Mouse (Mus musculus) MEL (cell line): ENCODE results near the gene Slc16a8.

Experiments used
- BHLHE40 ChIP-seq: IDR thresholded peaks from 2 replicates; pipeline ENCODE4 v1.6.1; 2012; ENCODE audit warnings: low read depth, mild to moderate bottlenecking, inconsistent platforms, low read length, improper control_type of control experiment, borderline replicate concordance
- CTCF ChIP-seq, 3 experiments: IDR thresholded peaks in 2 of 3; conservative IDR thresholded peaks in 1 of 3; 2 replicates each; pipeline ENCODE4 v1.5.1; 2011 to 2012; ENCODE audit warnings: low read length in 3 of 3, low read depth in 2 of 3, mild to moderate bottlenecking in 2 of 3, improper control_type of control experiment in 1 of 3, inconsistent platforms in 1 of 3, mixed read lengths in 1 of 3, moderate library complexity in 1 of 3; ENCODE audit not compliant: control insufficient read depth in 1 of 3, insufficient read depth in 1 of 3, poor library complexity in 1 of 3, severe bottlenecking in 1 of 3
- MAFK ChIP-seq: IDR thresholded peaks from 2 replicates; pipeline ENCODE4 v1.6.1; 2011; ENCODE audit warnings: low read depth, mild to moderate bottlenecking, low read length, improper control_type of control experiment, borderline replicate concordance
- NRF1 ChIP-seq: IDR thresholded peaks from 2 replicates; pipeline ENCODE4 v1.6.1; 2014; ENCODE audit warnings: low read depth, mild to moderate bottlenecking, inconsistent platforms, low read length, improper control_type of control experiment, moderate library complexity; ENCODE audit not compliant: poor library complexity, insufficient read depth, severe bottlenecking
- POLR2A ChIP-seq, 2 experiments: IDR thresholded peaks; 2 replicates each; pipeline ENCODE4 v1.6.1; 2011 to 2012; ENCODE audit warnings: low read length in 2 of 2, mild to moderate bottlenecking in 2 of 2, control low read depth in 1 of 2, improper control_type of control experiment in 1 of 2, low read depth in 1 of 2, moderate library complexity in 1 of 2; ENCODE audit not compliant: control insufficient read depth in 1 of 2, insufficient read depth in 1 of 2, poor library complexity in 1 of 2
- TCF12 ChIP-seq: IDR thresholded peaks from 2 replicates; pipeline ENCODE4 v1.6.1; 2014; ENCODE audit warnings: low read depth, mild to moderate bottlenecking, inconsistent platforms, low read length, improper control_type of control experiment, moderate library complexity
- ZMIZ1 ChIP-seq: IDR thresholded peaks from 2 replicates; pipeline ENCODE4 v1.6.1; 2012; ENCODE audit warnings: low read depth, mild to moderate bottlenecking, inconsistent platforms, low read length, improper control_type of control experiment, moderate library complexity

DNA sequence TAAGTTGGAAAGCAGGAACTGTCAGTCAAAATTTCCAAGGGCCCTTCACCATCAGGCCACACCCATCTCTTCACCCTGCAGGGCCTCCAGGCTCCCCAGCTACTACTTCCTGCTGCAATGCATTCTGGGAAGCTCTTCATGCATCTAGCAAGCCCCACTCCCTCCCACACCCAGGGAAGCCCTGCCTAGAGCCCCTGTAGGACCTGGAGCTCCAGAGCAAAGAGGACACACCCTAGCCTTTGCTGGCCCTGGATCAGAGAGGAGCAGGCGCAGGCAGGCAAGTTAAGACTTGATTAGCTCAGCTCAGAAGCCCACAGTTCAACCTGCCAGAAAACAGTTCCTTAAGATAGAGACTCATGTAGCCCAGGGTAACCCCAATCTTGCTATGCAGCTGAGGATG is 26.8 kb upstream of the Slc16a8 start:
- TF ChIP-seq ZMIZ1 (peak; percentile 48; the same call in 1 of the 2 replicates), CTCF (IDR thresholded peaks at IDR 0.05 in 2 of 3, conservative IDR thresholded peaks at IDR 0.05 in 1 of 3; ENCODE audit: control insufficient read depth in 1 of 3, insufficient read depth in 1 of 3, low read depth in 2 of 3, low read length in 3 of 3, poor library complexity in 1 of 3, severe bottlenecking in 1 of 3) (no peak), NRF1 (peak; percentile 70), TCF12 (0 out of 2 replicates have a peak, but pooled peaks have one; percentile 27), MAFK (no peak), POLR2A (IDR thresholded peaks at IDR 0.05; ENCODE audit: control insufficient read depth in 1 of 2, insufficient read depth in 1 of 2, low read depth in 1 of 2, low read length in 2 of 2, poor library complexity in 1 of 2) (peak; percentile 54 to 80; a peak in 2 of 4 replicates), BHLHE40 (no peak)
